Mouse (Mus musculus) stomach, postnatal 0 days (tissue): Measurements from ENCODE around the gene Lpar2.

Experiments
- CTCF ChIP-seq: IDR thresholded peaks from 2 replicates; pipeline ENCODE4 v1.5.1; 2016; ENCODE audit warnings: antibody characterized with exemption, low read depth, mild to moderate bottlenecking, moderate library complexity
- EP300 ChIP-seq: optimal IDR thresholded peaks from 2 replicates; pipeline ENCODE3; 2016; ENCODE audit warnings: antibody characterized with exemption

DNA sequence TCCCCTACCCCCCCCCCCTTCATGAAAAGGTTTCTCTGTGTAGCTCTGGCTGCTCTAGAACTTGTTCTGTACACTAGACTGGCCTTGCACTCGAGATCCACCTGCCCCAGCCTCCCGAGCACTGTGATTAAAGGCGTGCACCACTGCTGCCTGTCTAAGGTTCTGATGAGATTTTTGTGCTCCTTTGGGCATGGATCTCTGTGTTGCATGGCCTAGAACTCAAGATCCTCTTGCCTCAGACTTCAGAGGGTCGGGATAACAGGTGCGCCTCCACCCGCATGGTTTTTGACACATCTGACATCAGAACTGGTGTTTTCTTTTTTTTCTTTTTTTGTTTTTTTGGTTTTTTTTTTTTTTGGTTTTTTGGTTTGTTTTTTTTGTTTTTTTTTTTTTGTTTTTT is 17.7 kb upstream of the Lpar2 start:
- TF ChIP-seq CTCF, result no peak
- no peak for TF ChIP-seq EP300
